Mouse (Mus musculus) limb, embryonic 11.5 days (tissue): Measurements from ENCODE around the gene Szt2. TPM values are rescaled to one million over a fixed set of nuclear protein-coding genes. Genes with fewer than 3 reads are reported as not detected.

Source experiments
- ATAC-seq: fragments of 200-750 bp; cut with Nextera tagmentation; 2 replicates; pipeline ENCODE4 v1.8.0; 2017; ENCODE audit warnings: low read depth; ENCODE audit not compliant: insufficient number of reproducible peaks, low FRiP score, low TSS enrichment
- DNase-seq: peaks from one replicate; pipeline ENCODE4 v3.0.0-alpha.2; 2015; ENCODE audit warnings: low spot score
- H3K27ac ChIP-seq: fragments of 300-500 bp; sonication (generic); replicated peaks from 2 replicates; pipeline ENCODE4 v1.5.1; 2014; ENCODE audit warnings: low read depth, mild to moderate bottlenecking, low read length
- H3K27me3 ChIP-seq: fragments of 300-500 bp; sonication (generic); 2 replicates; pipeline ENCODE4 v1.6.1; 2014; ENCODE audit warnings: mild to moderate bottlenecking, low read length, mixed read lengths; ENCODE audit not compliant: control insufficient read depth, insufficient read depth
- H3K36me3 ChIP-seq: fragments of 300-500 bp; sonication (generic); 2 replicates; pipeline ENCODE4 v1.6.1; 2014; ENCODE audit warnings: mild to moderate bottlenecking, low read length, moderate library complexity, mixed read lengths; ENCODE audit not compliant: control insufficient read depth, insufficient read depth
- H3K4me1 ChIP-seq: fragments of 300-500 bp; sonication (generic); 2 replicates; pipeline ENCODE4 v1.6.1; 2014; ENCODE audit warnings: low read length, mixed read lengths; ENCODE audit not compliant: control insufficient read depth, insufficient read depth
- H3K4me2 ChIP-seq: fragments of 300-500 bp; sonication (generic); 2 replicates; pipeline ENCODE4 v1.6.1; 2014; ENCODE audit warnings: low read depth, mild to moderate bottlenecking, moderate library complexity; ENCODE audit not compliant: severe bottlenecking
- H3K4me3 ChIP-seq: fragments of 300-500 bp; sonication (generic); 2 replicates; pipeline ENCODE4 v1.5.1; 2014; ENCODE audit warnings: low read depth, low read length
- H3K9ac ChIP-seq: fragments of 300-500 bp; sonication (generic); 2 replicates; pipeline ENCODE4 v1.6.1; 2014; ENCODE audit warnings: mild to moderate bottlenecking, low read length
- H3K9me3 ChIP-seq: fragments of 300-500 bp; sonication (generic); 2 replicates; pipeline ENCODE4 v1.6.1; 2016; ENCODE audit warnings: low read length; ENCODE audit not compliant: control insufficient read depth
- WGBS: fragments of 180-500 bp; shearing (Covaris S2); extraction: QIAGEN DNeasy Blood & Tissue Kit; methylation state at CpG from one replicate; pipeline ENCODE4 v1.1.7; 2014; 5-methylcytosine and 5-hydroxymethylcytosine counted together
- polyA plus RNA-seq: library from polyadenylated mRNA; unstranded; fragments of >200 nt; fragmentation: Nextera tagmentation; extraction: Ambion mirVana; gene quantifications from 2 replicates; pipeline ENCODE4 v1.2.1, GENCODE M21; 2014

Gene Szt2
- polyA plus RNA-seq, 1 experiment from 2014 or later = 11.0 TPM

- 92% methylated on average over 13 of the region's 13 CpGs for WGBS
- Histone ChIP-seq H3K36me3 (peaks cover 16% of the 10 kb centered on the region), H3K4me2 (no peak overlapping the region), H3K27me3 (no peaks in the 10 kb centered on the region), H3K4me1 (no peaks in the 10 kb centered on the region), H3K9me3 (no peaks in the 10 kb centered on the region), H3K27ac (no peak overlapping the region), H3K4me3 (no peak overlapping the region), H3K9ac (no peak overlapping the region)
- ATAC-seq (no peak), DNase-seq (no peak)
Measured at GRCm38 (mm10) chr4:118417112-118417797, 8.2 kb upstream of the Szt2 start.

DNA sequence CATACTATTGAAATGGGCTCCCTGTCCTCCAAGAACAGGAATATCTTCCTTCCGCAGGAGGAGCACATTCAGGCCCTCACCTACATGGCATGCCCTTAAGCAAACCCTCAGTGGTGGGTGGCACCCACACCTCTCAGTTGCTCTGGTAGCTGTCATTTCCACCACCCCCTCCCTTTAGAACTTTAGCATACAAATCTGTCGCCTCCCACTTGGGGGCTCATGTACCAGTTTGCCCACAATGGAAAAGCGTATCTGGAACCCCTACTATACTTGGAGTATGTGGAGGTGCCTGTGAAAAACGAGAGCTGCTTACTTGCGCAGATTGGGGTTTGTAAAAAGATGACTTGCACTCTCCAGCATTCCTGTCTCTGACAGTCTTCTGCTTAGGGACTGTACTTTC, 7.3 kb upstream of the Szt2 start:
- H3K36me3 ChIP-seq = peaks cover 18% of the 10 kb centered on the region
- no peaks in the 10 kb centered on the region for H3K27me3 ChIP-seq
- no peak for DNase-seq
- H3K9ac ChIP-seq = no peak overlapping the region
- no peaks in the 10 kb centered on the region for H3K4me1 ChIP-seq
- H3K9me3 ChIP-seq = no peaks in the 10 kb centered on the region
- H3K4me2 ChIP-seq = no peak overlapping the region
- 87% methylated on average over 5 of the region's 5 CpGs for WGBS
- no peak overlapping the region for H3K4me3 ChIP-seq
- no peak overlapping the region for H3K27ac ChIP-seq
- ATAC-seq = no peak

DNA sequence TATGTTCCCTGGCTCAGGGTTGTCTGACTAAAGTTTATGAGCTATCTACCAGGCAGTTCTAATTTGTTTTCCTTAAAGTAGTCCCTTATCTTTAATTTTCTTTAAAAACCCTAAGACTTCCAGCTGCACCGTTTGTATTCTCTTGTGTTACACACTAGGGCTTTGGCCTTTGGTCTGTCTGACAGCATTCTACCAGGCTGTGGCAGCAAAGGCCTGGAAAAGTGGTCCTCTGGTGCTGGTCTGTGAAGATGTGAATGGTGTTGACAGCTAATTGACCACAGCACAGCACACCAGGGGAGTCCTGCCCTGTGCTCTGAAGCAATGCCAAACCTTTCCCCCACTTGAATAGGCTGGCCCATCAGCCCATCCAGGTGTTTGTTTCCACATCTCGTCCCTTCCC, 6.7 kb upstream of the Szt2 start:
- Histone ChIP-seq H3K4me3 (no peak overlapping the region), H3K4me2 (no peak overlapping the region), H3K27me3 (no peaks in the 10 kb centered on the region), H3K36me3 (peaks cover 19% of the 10 kb centered on the region), H3K4me1 (no peaks in the 10 kb centered on the region), H3K9me3 (no peaks in the 10 kb centered on the region), H3K27ac (no peak overlapping the region), H3K9ac (no peak overlapping the region)
- WGBS = 82% methylated on average over 2 of the region's 2 CpGs
- ATAC-seq (no peak), DNase-seq (no peak)

DNA sequence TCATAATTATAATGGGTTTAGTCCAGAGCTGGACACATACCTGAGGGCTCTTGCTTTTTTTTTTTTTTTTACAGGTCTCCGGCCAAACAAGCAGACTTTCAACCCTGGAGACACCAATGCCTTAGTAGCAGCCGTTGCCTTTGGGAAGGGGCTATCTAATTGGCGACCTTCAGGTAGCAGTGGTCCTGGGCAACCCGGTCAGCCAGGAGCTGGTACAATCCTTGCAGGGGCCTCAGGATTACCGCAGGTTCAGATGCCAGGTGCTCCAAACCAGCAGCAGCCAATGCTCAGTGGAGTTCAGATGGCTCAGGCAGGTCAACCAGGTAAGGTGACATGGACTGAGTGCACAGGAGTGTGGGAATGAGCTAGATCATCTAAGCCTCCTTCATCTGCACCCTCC, 4.5 kb upstream of the Szt2 start:
- Histone ChIP-seq H3K27me3 (no peaks in the 10 kb centered on the region), H3K27ac (no peak overlapping the region), H3K36me3 (peaks cover 19% of the 10 kb centered on the region), H3K4me1 (peaks cover 5% of the 10 kb centered on the region; the same call in 1 of the 2 replicates), H3K9ac (no peak overlapping the region), H3K9me3 (no peaks in the 10 kb centered on the region), H3K4me2 (no peak overlapping the region), H3K4me3 (no peak overlapping the region)
- no peak for ATAC-seq
- 93% methylated on average over 5 of the region's 5 CpGs for WGBS
- no peak for DNase-seq

GRCm38 (mm10) chr4:118410871-118411270, 1.8 kb upstream of the Szt2 start:
- Histone ChIP-seq H3K27ac (no peak overlapping the region), H3K4me2 (no peak overlapping the region), H3K9ac (no peak overlapping the region), H3K4me1 (peaks cover 5% of the 10 kb centered on the region; the same call in 1 of the 2 replicates), H3K4me3 (no peak overlapping the region), H3K27me3 (no peaks in the 10 kb centered on the region), H3K36me3 (peaks cover 15% of the 10 kb centered on the region), H3K9me3 (no peaks in the 10 kb centered on the region)
- WGBS = 90% methylated on average over 5 of the region's 5 CpGs
- DNase-seq (no peak), ATAC-seq (no peak)

GRCm38 (mm10) chr4:118402701-118403100, 6.4 kb downstream of the Szt2 start:
- ATAC-seq = no peak
- DNase-seq = no peak
- Histone ChIP-seq H3K27ac (no peak overlapping the region), H3K9me3 (no peaks in the 10 kb centered on the region), H3K4me1 (no peaks in the 10 kb centered on the region), H3K27me3 (no peaks in the 10 kb centered on the region), H3K4me2 (no peak overlapping the region), H3K4me3 (no peak overlapping the region), H3K36me3 (peaks cover 18% of the 10 kb centered on the region), H3K9ac (no peak overlapping the region)
- WGBS = 93% methylated on average over 12 of the region's 12 CpGs

GRCm38 (mm10) chr4:118401918-118402317, 7.2 kb downstream of the Szt2 start:
- no peak for DNase-seq
- Histone ChIP-seq H3K4me1 (no peaks in the 10 kb centered on the region), H3K4me3 (no peak overlapping the region), H3K27ac (no peak overlapping the region), H3K9ac (no peak overlapping the region), H3K27me3 (no peaks in the 10 kb centered on the region), H3K4me2 (no peak overlapping the region), H3K36me3 (peaks cover 23% of the 10 kb centered on the region), H3K9me3 (no peaks in the 10 kb centered on the region)
- no peak for ATAC-seq
- 94% methylated on average over 5 of the region's 5 CpGs for WGBS

DNA sequence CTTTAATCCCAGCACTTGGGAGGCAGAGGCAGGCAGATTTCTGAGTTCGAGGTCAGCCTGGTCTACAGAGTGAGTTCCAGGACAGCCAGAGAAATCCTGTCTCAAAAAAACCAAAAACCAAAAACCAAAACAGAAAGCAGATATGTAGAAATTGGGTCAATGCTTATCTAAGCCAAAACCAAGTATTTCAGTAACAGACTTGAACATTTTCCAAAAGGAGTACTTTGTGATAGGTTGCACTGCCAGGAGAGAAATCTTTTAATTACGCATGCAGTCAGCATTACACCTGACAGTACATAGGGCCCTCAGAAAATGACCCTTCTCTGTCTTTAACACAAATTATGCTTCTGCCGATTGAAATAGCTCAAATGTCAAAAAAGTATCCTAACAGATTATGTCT, 7.7 kb downstream of the Szt2 start:
- Histone ChIP-seq H3K9ac (no peak overlapping the region), H3K4me2 (no peak overlapping the region), H3K27ac (no peak overlapping the region), H3K9me3 (no peaks in the 10 kb centered on the region), H3K4me1 (no peaks in the 10 kb centered on the region), H3K4me3 (no peak overlapping the region), H3K36me3 (peaks cover 23% of the 10 kb centered on the region), H3K27me3 (no peaks in the 10 kb centered on the region)
- no peak for DNase-seq
- WGBS = 88% methylated on average over 3 of the region's 3 CpGs
- no peak for ATAC-seq

GRCm38 (mm10) chr4:118398400-118398799, 10.7 kb downstream of the Szt2 start:
- no peak for ATAC-seq

More at GRCm38 (mm10) chr4:118398400-118398799, 10.7 kb downstream of the Szt2 start:
- WGBS = 90% methylated on average over 6 of the region's 6 CpGs
- Histone ChIP-seq H3K36me3 (peaks cover 27% of the 10 kb centered on the region), H3K4me3 (no peak overlapping the region), H3K4me1 (no peaks in the 10 kb centered on the region), H3K9me3 (no peaks in the 10 kb centered on the region), H3K4me2 (no peak overlapping the region), H3K27ac (no peak overlapping the region), H3K27me3 (no peaks in the 10 kb centered on the region), H3K9ac (no peak overlapping the region)
- no peak for DNase-seq
